Mouse (Mus musculus) embryonic fibroblast, embryonic 13.5 days (primary cell): Measurements from ENCODE around the gene Ccdc71l. TPM values are rescaled to one million over a fixed set of nuclear protein-coding genes. Genes with fewer than 3 reads are reported as not detected.

Source experiments
- H3K27ac ChIP-seq: 2 replicates; pipeline ENCODE4 v1.5.1; 2012; ENCODE audit warnings: low read length, control low read depth, inconsistent platforms; ENCODE audit not compliant: insufficient read depth
- H3K4me1 ChIP-seq: 2 replicates; pipeline ENCODE4 v1.6.1; 2011; ENCODE audit warnings: low read length; ENCODE audit not compliant: control insufficient read depth, insufficient read depth
- H3K4me3 ChIP-seq: 2 replicates; pipeline ENCODE4 v1.5.1; 2011; ENCODE audit warnings: mild to moderate bottlenecking, control low read depth, low read length; ENCODE audit not compliant: insufficient read depth
- CTCF ChIP-seq: IDR thresholded peaks from 2 replicates; pipeline ENCODE4 v1.5.1; 2011; ENCODE audit warnings: mild to moderate bottlenecking, control low read depth, low read length, moderate library complexity, borderline replicate concordance; ENCODE audit not compliant: insufficient read depth
- POLR2A ChIP-seq: IDR thresholded peaks from 2 replicates; pipeline ENCODE4 v1.6.1; 2011; ENCODE audit warnings: low read depth, mild to moderate bottlenecking, control low read depth, low read length, moderate library complexity
- polyA plus RNA-seq: library from polyadenylated mRNA; stranded (reverse); fragments of >200 nt; gene quantifications from 2 replicates; pipeline ENCODE4 v1.2.4, GENCODE M21; 2011; ENCODE audit warnings: low read depth; ENCODE audit not compliant: missing spikeins, insufficient read length

Ccdc71l gene
- polyA plus RNA-seq, 1 experiment, result 8.6 TPM

- Histone ChIP-seq H3K4me1 (no peaks in the 10 kb centered on the region), H3K4me3 (no peak overlapping the region), H3K27ac (no peak overlapping the region)
- no peak for TF ChIP-seq POLR2A
- no peak for TF ChIP-seq CTCF
Measured at GRCm38 (mm10) chr12:32427832-32428231, 49.3 kb downstream of the Ccdc71l start.

GRCm38 (mm10) chr12:32431004-32431403, 52.5 kb downstream of the Ccdc71l start:
- no peak overlapping the region for H3K4me3 ChIP-seq
- peaks cover 2% of the 10 kb centered on the region; the same call in 1 of the 2 replicates for H3K4me1 ChIP-seq
- TF ChIP-seq POLR2A (no peak), CTCF (no peak)
- no peak overlapping the region for H3K27ac ChIP-seq

Other genes starting within 250 kb of the Ccdc71l start
- 0.51 TPM in 1 of 2 replicates, not detected in the other for gene Pik3cg, start 170.0 kb upstream of the Ccdc71l start, polyA plus RNA-seq